Mouse (Mus musculus) heart, postnatal 0 days (tissue): Measurements from ENCODE around the gene Pcolce. TPM values are rescaled to one million over a fixed set of nuclear protein-coding genes. Genes with fewer than 3 reads are reported as not detected.
A peak's percentile ranks its signal among the peaks of the same experiment; 100 is the strongest.

Experiments
- ATAC-seq: fragments of 200-750 bp; cut with Nextera tagmentation; 2 replicates; pipeline ENCODE4 v1.8.0; 2017; ENCODE audit warnings: low read depth, moderate number of reproducible peaks, moderate library complexity; ENCODE audit not compliant: insufficient read depth
- DNase-seq: peaks from one replicate; pipeline ENCODE4 v3.0.0-alpha.2; 2016; ENCODE audit warnings: low spot score
- H3K27ac ChIP-seq: fragments of 300-500 bp; sonication (generic); 2 replicates; pipeline ENCODE4 v1.5.1; 2014; ENCODE audit warnings: low read depth, mild to moderate bottlenecking
- H3K27me3 ChIP-seq: fragments of 300-500 bp; sonication (generic); 2 replicates; pipeline ENCODE4 v1.6.1; 2014; ENCODE audit warnings: low read length, mixed read lengths; ENCODE audit not compliant: control insufficient read depth, insufficient read depth
- H3K36me3 ChIP-seq: fragments of 300-500 bp; sonication (generic); replicated peaks from 2 replicates; pipeline ENCODE4 v1.6.1; 2014; ENCODE audit warnings: low read length, mixed read lengths; ENCODE audit not compliant: control insufficient read depth, insufficient read depth
- H3K4me1 ChIP-seq: fragments of 300-500 bp; sonication (generic); 2 replicates; pipeline ENCODE4 v1.6.1; 2014; ENCODE audit warnings: antibody characterized with exemption; ENCODE audit not compliant: control insufficient read depth, insufficient read depth
- H3K4me2 ChIP-seq: fragments of 300-500 bp; sonication (generic); 2 replicates; pipeline ENCODE4 v1.6.1; 2014; ENCODE audit warnings: low read depth, mild to moderate bottlenecking, low read length, moderate library complexity
- H3K4me3 ChIP-seq: fragments of 300-500 bp; sonication (generic); 2 replicates; pipeline ENCODE4 v1.5.1; 2014; ENCODE audit warnings: low read depth, low read length
- H3K9ac ChIP-seq: fragments of 300-500 bp; sonication (generic); replicated peaks from 2 replicates; pipeline ENCODE4 v1.6.1; 2014; ENCODE audit warnings: low read depth, low read length, mixed read lengths
- H3K9me3 ChIP-seq: fragments of 300-500 bp; sonication (generic); replicated peaks from 2 replicates; pipeline ENCODE4 v1.6.1; 2016; ENCODE audit warnings: low read length; ENCODE audit not compliant: control insufficient read depth
- CTCF ChIP-seq: IDR thresholded peaks from 2 replicates; pipeline ENCODE4 v1.5.1; 2016; ENCODE audit warnings: antibody characterized with exemption, control low read depth, low read depth
- EP300 ChIP-seq: IDR thresholded peaks from 2 replicates; pipeline ENCODE4 v1.6.1; 2016; ENCODE audit warnings: antibody characterized with exemption, low read depth
- WGBS: fragments of 180-500 bp; shearing (Covaris S2); extraction: QIAGEN DNeasy Blood & Tissue Kit; methylation state at CpG from one replicate; pipeline ENCODE4 v1.1.7; 2014; 5-methylcytosine and 5-hydroxymethylcytosine counted together
- polyA plus RNA-seq: library from polyadenylated mRNA; unstranded; fragments of >200 nt; fragmentation: Nextera tagmentation; extraction: Ambion mirVana; gene quantifications from 2 replicates; pipeline ENCODE4 v1.2.1, GENCODE M21; 2015
- total RNA-seq: library from RNA; depleted of rRNA; stranded (reverse); fragments of >200 nt; gene quantifications from 2 replicates; pipeline ENCODE4 v1.2.3, GENCODE M21; 2014; ENCODE audit warnings: low replicate concordance

The Pcolce gene
- total and polyA plus RNA-seq, 2 experiments from 2014 or later = 116 to 172 TPM

DNA sequence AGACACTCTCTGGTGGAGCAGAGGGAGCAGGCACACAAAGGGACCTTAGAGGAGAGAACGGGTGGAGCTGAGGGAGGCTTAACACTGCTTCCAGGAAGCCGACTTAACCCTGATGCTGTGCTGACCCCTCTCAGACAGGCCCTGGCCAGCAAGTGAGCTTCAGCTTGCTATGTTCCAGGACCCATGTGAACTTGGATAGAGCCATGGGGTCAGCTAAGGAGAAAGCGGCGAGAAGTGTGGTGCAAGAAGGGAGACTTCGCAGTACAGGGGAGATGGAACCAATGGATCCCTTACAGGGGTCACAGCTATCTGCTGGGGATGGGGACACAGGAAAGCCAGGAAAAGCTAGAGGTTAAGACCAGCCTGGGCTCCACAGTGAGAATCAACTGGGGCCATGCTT is 508 bp downstream of the Pcolce start:
- TF ChIP-seq CTCF (no peak), EP300 (no peak)
- H3K27ac ChIP-seq = no peak overlapping the region

DNA sequence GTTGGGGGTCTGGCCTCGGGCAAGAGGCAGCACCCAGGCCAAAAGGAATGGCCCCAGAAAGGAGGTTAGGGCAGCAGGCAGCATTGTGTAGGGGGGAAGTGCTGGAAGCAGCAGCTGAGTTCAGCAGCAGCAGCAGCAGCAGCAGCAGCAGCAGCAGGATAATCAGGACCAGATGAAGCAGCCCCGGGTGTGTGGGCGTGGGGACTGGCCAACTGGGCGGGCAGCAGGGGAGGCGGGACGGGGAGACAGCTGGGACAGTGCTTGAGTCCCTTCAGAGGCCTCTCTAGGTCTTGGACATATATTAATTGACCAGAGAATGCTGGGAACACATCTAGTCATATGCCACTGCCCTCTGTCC is 2.4 kb downstream of the Pcolce start:
- DNase-seq = peak; percentile 55
- Histone ChIP-seq H3K27me3 (no peaks in the 10 kb centered on the region), H3K27ac (peak overlapping the region; percentile 92), H3K4me1 (peaks cover 31% of the 10 kb centered on the region), H3K4me3 (peak overlapping the region; percentile 35), H3K36me3 (peaks cover 12% of the 10 kb centered on the region), H3K9me3 (no peaks in the 10 kb centered on the region), H3K4me2 (peak overlapping the region; percentile 53), H3K9ac (peak overlapping the region; percentile 51)
- ATAC-seq = peak; percentile 61
- no peak for TF ChIP-seq CTCF
- TF ChIP-seq EP300 = no peak
- WGBS = 6% methylated on average over 6 of the region's 6 CpGs

More for the DNA sequence above, 508 bp downstream of the Pcolce start:
- Histone ChIP-seq H3K4me3 (no peak overlapping the region), H3K9me3 (no peaks in the 10 kb centered on the region), H3K4me2 (no peak overlapping the region), H3K36me3 (no peaks in the 10 kb centered on the region), H3K4me1 (peaks cover 31% of the 10 kb centered on the region), H3K9ac (no peak overlapping the region), H3K27me3 (no peaks in the 10 kb centered on the region)
- DNase-seq = no peak
- no peak for ATAC-seq
- 72% methylated on average over 5 of the region's 5 CpGs for WGBS

DNA sequence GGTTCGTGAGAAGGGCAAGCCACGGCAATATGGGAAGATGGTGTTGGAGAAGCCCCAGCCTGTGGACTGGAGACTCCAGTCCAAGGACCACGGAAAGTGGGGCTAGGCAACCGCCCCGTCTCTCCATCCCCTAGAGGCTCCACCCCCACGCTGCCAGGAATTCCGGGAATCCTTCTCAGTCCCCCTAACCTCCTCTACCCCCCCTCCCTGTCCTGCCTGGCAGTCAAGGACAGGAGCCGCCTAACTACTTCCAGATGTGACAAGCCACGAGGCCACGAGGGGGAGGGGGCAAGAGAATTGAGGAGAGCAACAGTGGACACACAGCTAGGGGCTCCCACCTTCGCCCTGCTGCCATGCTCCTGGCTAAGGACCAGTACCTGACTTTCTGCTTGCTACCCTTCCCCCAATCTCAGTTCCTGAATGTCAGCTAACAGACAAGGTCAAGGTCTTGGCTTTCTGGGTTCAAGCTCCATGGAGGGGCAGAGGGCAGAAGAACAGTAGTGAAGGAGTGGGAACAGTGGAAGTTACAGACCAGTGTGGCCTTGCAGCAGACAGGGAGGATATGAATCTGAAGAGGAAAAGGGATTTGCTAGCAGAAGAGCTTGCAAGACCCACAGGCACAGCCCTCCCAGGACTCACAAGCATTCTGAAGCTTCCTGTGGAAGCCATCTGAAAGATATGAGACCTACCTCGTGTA is 2.9 kb downstream of the Pcolce start:
- 8% methylated on average over 12 of the region's 12 CpGs for WGBS
- DNase-seq (peak; percentile 85), ATAC-seq (peak; percentile 79)
- Histone ChIP-seq H3K36me3 (peaks cover 17% of the 10 kb centered on the region), H3K4me1 (peaks cover 31% of the 10 kb centered on the region), H3K4me3 (peak overlapping the region; percentile 35), H3K9ac (peak overlapping the region; percentile 51), H3K4me2 (peak overlapping the region; percentile 53), H3K27me3 (no peaks in the 10 kb centered on the region), H3K9me3 (no peaks in the 10 kb centered on the region), H3K27ac (peak overlapping the region; percentile 92)
- 0 out of 2 replicates have a peak, but pooled peaks have one; percentile 9 for TF ChIP-seq CTCF
- 0 out of 2 replicates have a peak, but pooled peaks have one; percentile 55 for TF ChIP-seq EP300

DNA sequence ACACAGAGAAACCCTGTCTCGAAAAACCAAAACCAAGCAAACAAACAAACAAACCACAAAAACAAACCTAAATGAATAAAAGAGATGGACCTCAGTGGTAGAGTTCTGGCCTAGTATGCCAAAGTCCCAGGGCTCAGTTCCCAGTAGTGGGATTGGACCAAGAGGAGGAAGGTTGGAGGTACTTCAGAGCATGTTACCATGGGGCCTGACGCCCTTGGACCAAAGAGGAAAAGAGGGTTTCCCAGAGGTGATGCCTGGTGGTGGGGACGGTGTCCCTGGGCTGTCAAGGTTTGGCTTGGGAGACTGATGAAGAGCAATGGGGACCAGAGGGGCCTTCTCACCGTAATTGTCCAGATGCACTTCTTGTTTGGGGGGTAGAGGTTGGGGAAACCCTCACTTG is 3.5 kb downstream of the Pcolce start:
- H3K4me3 ChIP-seq = peak overlapping the region; percentile 35
- WGBS = 55% methylated on average over 4 of the region's 4 CpGs
- DNase-seq = no peak
- peak overlapping the region; percentile 92 for H3K27ac ChIP-seq
- TF ChIP-seq CTCF = no peak
- TF ChIP-seq EP300 = no peak
- H3K4me1 ChIP-seq = peaks cover 31% of the 10 kb centered on the region
- no peaks in the 10 kb centered on the region for H3K27me3 ChIP-seq
- no peak for ATAC-seq
- H3K36me3 ChIP-seq = peaks cover 24% of the 10 kb centered on the region
- H3K4me2 ChIP-seq = peak overlapping the region; percentile 53
- H3K9me3 ChIP-seq = no peaks in the 10 kb centered on the region
- H3K9ac ChIP-seq = 0 out of 2 replicates have a peak overlapping the region, but pooled peaks have one; percentile 51

DNA sequence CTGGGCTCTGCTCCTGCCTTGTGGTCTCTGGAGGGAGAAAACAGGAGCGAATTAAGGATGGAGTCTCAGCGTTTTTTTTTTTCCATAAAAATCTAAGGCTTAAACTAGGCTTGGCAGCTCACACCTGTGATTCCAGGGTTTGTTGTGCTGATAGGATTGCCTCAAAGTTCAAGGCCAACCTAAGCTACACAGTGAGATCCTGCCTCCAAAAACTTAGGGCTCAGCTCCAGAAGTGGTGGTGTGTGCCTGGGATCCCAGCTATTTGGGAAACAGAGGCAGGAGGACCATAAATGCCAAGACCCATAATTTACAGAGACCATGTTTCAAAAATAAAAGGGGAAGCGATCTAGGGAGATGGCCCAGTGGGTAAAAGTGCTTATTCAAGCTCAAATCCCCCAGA is 4.3 kb downstream of the Pcolce start:
- Histone ChIP-seq H3K36me3 (peaks cover 27% of the 10 kb centered on the region), H3K4me1 (peaks cover 31% of the 10 kb centered on the region), H3K4me3 (no peak overlapping the region), H3K27me3 (no peaks in the 10 kb centered on the region), H3K27ac (no peak overlapping the region), H3K4me2 (no peak overlapping the region), H3K9me3 (no peaks in the 10 kb centered on the region), H3K9ac (no peak overlapping the region)
- DNase-seq (no peak), ATAC-seq (no peak)
- WGBS = 71% methylated on average over 3 of the region's 3 CpGs
- TF ChIP-seq EP300 = no peak
- TF ChIP-seq CTCF = no peak
